Mouse (Mus musculus) C2C12 (cell line): Measurements from ENCODE around the gene Col9a1.

ENCODE experiments used
- CTCF ChIP-seq: IDR thresholded peaks from one replicate; pipeline ENCODE4 v1.5.1; 2011; ENCODE audit not compliant: control insufficient read depth, insufficient read depth, insufficient read length
- MYOG ChIP-seq: IDR thresholded peaks from one replicate; pipeline ENCODE4 v1.6.1; 2011; ENCODE audit not compliant: control insufficient read depth, insufficient read length; ENCODE audit errors: extremely low read depth
- USF1 ChIP-seq: IDR thresholded peaks from one replicate; pipeline ENCODE4 v1.6.1; 2011; ENCODE audit warnings: low read depth, mild to moderate bottlenecking, control low read depth, moderate library complexity

DNA sequence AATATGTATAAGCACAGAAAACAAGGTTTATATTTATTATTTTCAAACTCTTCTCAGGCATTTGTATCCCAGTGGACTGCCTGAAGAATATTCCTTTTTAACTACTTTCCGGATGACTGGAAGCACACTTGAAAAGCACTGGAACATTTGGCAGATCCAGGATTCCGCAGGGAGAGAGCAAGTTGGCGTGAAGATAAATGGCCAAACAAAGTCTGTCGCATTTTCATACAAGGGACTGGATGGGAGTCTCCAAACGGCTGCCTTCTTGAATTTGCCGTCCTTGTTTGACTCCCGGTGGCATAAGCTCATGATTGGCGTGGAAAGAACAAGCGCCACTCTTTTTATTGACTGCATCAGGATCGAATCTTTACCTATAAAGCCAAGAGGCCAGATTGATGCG, 7.6 kb downstream of the Col9a1 start:
- TF ChIP-seq CTCF, result no peak
- TF ChIP-seq MYOG, result no peak
- no peak for TF ChIP-seq USF1
